Mouse (Mus musculus) midbrain, embryonic 10.5 days (tissue): ENCODE measurements around the gene Samd11. TPM values are rescaled to one million over a fixed set of nuclear protein-coding genes. Genes with fewer than 3 reads are reported as not detected.

ENCODE experiments used
- DNase-seq: peaks from one replicate; pipeline ENCODE4 v3.0.0-alpha.2; 2017; ENCODE audit warnings: low spot score
- H3K27ac ChIP-seq: fragments of 300-500 bp; sonication (generic); replicated peaks from 2 replicates; pipeline ENCODE4 v1.5.1; 2016; ENCODE audit warnings: mild to moderate bottlenecking
- H3K27me3 ChIP-seq: fragments of 300-500 bp; sonication (generic); 2 replicates; pipeline ENCODE4 v1.6.1; 2016; ENCODE audit warnings: low read depth, mild to moderate bottlenecking; ENCODE audit not compliant: poor library complexity, severe bottlenecking
- H3K36me3 ChIP-seq: fragments of 300-500 bp; sonication (generic); 2 replicates; pipeline ENCODE4 v1.6.1; 2016; ENCODE audit warnings: mild to moderate bottlenecking, moderate library complexity
- H3K4me1 ChIP-seq: fragments of 300-500 bp; sonication (generic); 2 replicates; pipeline ENCODE4 v1.6.1; 2016
- H3K4me3 ChIP-seq: fragments of 300-500 bp; sonication (generic); 2 replicates; pipeline ENCODE4 v1.5.1; 2016; ENCODE audit warnings: mild to moderate bottlenecking, moderate library complexity
- H3K9me3 ChIP-seq: fragments of 300-500 bp; sonication (generic); replicated peaks from 2 replicates; pipeline ENCODE4 v1.6.1; 2016; ENCODE audit warnings: mild to moderate bottlenecking
- WGBS: fragments of 180-500 bp; shearing (Covaris S2); methylation state at CpG from one replicate; pipeline ENCODE4 v1.1.7; 2016; 5-methylcytosine and 5-hydroxymethylcytosine counted together
- polyA plus RNA-seq: library from polyadenylated mRNA; unstranded; fragments of >200 nt; fragmentation: Nextera tagmentation; extraction: Ambion mirVana; gene quantifications from 2 replicates; pipeline ENCODE4 v1.2.1, GENCODE M21; 2016

The Samd11 gene
- polyA plus RNA-seq, 1 experiment from 2014 or later = 2.8 TPM

- H3K4me1 ChIP-seq = peaks cover 27% of the 10 kb centered on the region
- H3K27me3 ChIP-seq = no peaks in the 10 kb centered on the region
- H3K36me3 ChIP-seq = peaks cover 67% of the 10 kb centered on the region
- DNase-seq = peak; percentile 67
- no peaks in the 10 kb centered on the region for H3K9me3 ChIP-seq
- WGBS = 5% methylated on average over 17 of the region's 17 CpGs
- peak overlapping the region; percentile 72 for H3K4me3 ChIP-seq
- H3K27ac ChIP-seq = peak overlapping the region; percentile 92
Measured at GRCm38 (mm10) chr4:156234021-156234501, 21.4 kb downstream of the Samd11 start.

DNA sequence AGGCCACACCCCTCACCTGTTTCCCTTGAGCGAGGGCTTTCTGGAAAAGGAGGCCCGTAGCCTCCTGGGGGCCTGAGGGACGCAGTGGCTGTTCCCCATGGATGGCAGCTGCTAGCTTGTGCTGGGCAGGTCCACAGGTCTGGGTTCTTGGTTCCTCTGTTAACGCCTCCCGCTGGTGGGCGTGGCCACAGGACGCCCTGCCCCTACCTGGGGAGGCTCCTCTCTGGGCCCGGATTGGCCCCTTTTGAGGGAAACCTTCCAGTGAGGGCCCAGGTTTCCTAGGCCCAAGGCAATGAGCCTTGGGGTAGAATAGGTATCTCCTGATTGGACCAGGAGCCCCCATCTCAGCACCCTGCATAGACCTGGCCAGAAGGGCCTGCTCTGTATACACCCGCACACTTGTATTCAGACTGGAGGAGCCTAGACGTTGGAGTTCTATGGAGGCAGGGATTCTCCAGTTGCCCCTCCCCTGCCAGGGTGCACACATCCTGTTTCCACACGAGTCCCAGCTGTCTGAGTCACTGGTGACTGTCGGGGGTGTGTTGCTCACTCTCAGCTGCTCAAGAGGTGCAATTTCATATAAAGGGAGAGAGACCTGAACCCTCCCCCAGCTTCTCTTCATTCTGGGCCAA lies 26.9 kb downstream of the Samd11 start:
- peaks cover 18% of the 10 kb centered on the region for H3K4me1 ChIP-seq
- 20% methylated on average over 12 of the region's 12 CpGs for WGBS
- peaks cover 50% of the 10 kb centered on the region for H3K36me3 ChIP-seq
- H3K27ac ChIP-seq = no peak overlapping the region; the same call in 1 of the 2 replicates
- H3K4me3 ChIP-seq = no peak overlapping the region
- H3K27me3 ChIP-seq = no peaks in the 10 kb centered on the region
- H3K9me3 ChIP-seq = no peaks in the 10 kb centered on the region
- no peak for DNase-seq

GRCm38 (mm10) chr4:156227752-156228392 lies 27.6 kb downstream of the Samd11 start:
- Histone ChIP-seq H3K36me3 (peaks cover 47% of the 10 kb centered on the region), H3K4me1 (peaks cover 12% of the 10 kb centered on the region), H3K4me3 (no peak overlapping the region; the same call in 1 of the 2 replicates), H3K27me3 (no peaks in the 10 kb centered on the region), H3K27ac (no peak overlapping the region; the same call in 1 of the 2 replicates), H3K9me3 (no peaks in the 10 kb centered on the region)
- no peak for DNase-seq
- 30% methylated on average over 18 of the region's 18 CpGs for WGBS

DNA sequence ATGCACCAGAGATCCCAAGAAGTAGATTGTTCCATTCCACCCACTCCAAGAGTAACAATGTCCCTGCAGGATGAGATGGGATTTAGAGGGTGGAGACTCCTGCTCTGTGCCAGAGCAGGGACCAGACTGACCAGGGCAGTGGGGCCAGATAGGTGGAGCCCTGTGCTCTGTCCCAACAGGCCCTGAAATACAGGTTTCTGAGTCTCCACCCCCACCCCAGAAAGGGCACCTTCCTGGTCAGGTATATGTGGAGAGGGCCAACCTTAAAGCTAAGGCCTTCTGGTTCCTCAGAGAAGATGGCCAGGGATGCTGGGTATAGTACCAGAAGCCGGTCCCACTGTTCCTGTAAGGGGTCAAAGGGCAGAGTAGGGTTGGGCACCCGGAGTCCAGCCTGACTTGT lies 31.2 kb downstream of the Samd11 start:
- DNase-seq = no peak
- no peaks in the 10 kb centered on the region for H3K9me3 ChIP-seq
- WGBS = 88% methylated on average over 2 of the region's 2 CpGs

DNA sequence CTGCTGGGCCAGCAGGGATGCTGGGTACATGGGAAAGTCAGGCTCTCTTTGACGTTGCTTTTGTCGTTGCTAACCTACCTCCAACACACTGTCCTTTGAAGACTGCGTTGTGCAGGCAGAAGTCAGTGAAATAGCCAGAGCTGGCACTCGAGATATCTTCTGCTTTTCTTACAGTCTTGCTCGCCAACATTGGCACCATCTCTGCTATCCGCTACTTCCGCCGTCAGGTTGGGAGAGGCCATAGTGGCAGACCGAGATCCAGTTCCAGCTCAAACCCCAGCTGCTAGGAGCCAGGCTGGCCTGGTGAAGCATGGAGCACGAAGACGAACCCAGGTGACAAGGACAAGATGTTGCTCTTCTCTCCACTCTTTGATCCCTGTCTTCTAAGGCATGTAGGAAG lies 35.5 kb downstream of the Samd11 start:
- Histone ChIP-seq H3K4me3 (no peak overlapping the region), H3K9me3 (no peaks in the 10 kb centered on the region), H3K36me3 (peaks cover 7% of the 10 kb centered on the region; the same call in 1 of the 2 replicates), H3K4me1 (peaks cover 5% of the 10 kb centered on the region; the same call in 1 of the 2 replicates), H3K27ac (no peak overlapping the region), H3K27me3 (no peaks in the 10 kb centered on the region)
- 89% methylated on average over 11 of the region's 11 CpGs for WGBS
- no peak for DNase-seq

More for the DNA sequence above, 31.2 kb downstream of the Samd11 start:
- Histone ChIP-seq H3K4me3 (no peak overlapping the region), H3K27me3 (no peaks in the 10 kb centered on the region), H3K27ac (no peak overlapping the region), H3K4me1 (peaks cover 12% of the 10 kb centered on the region), H3K36me3 (peaks cover 14% of the 10 kb centered on the region)

GRCm38 (mm10) chr4:156217838-156218237 lies 37.6 kb downstream of the Samd11 start:
- Histone ChIP-seq H3K27me3 (no peaks in the 10 kb centered on the region), H3K36me3 (peaks cover 3% of the 10 kb centered on the region; the same call in 1 of the 2 replicates), H3K27ac (no peak overlapping the region), H3K9me3 (no peaks in the 10 kb centered on the region), H3K4me1 (peaks cover 5% of the 10 kb centered on the region; the same call in 1 of the 2 replicates), H3K4me3 (no peak overlapping the region)
- 87% methylated on average over 16 of the region's 16 CpGs for WGBS
- DNase-seq = no peak

DNA sequence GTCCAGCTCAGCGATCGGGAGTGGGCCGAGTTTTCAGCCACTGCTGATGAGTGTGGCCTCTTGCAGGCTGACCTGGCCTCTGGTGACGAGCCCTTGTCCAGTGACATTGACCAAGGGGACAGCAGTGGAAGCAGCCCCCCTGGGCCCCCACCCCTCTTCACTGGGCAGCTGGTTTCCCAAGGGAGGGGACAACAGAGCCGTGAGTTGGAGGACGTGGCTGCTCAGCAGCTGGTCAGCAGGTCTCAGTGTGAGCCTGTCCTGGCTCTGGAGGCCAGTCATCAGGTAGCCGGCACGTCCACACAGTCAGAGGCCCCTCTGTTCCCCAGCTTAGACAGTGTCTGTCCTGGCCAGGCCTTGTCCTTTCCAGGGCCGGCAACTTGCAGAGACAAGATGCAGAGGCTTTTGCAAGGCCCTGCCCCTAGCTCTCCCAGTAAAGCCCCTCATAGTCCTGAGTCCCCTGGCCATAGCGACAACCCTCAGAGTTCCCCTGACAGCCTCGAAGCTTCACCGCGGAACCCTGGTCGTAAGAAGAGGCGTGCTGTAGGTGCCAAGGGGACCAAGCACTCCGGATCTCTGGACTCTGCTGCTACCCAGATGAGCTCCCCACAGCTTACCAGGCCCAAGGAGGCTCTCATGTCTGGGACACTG lies 38.3 kb downstream of the Samd11 start:
- H3K27ac ChIP-seq = 0 out of 2 replicates have a peak overlapping the region, but pooled peaks have one; percentile 33
- peaks cover 2% of the 10 kb centered on the region; the same call in 1 of the 2 replicates for H3K36me3 ChIP-seq
- H3K4me3 ChIP-seq = no peak overlapping the region
- peaks cover 5% of the 10 kb centered on the region; the same call in 1 of the 2 replicates for H3K4me1 ChIP-seq
- no peaks in the 10 kb centered on the region for H3K27me3 ChIP-seq
- no peaks in the 10 kb centered on the region for H3K9me3 ChIP-seq
- DNase-seq = no peak
- 87% methylated on average over 16 of the region's 16 CpGs for WGBS

- no peak overlapping the region for H3K4me3 ChIP-seq
- H3K36me3 ChIP-seq = no peaks in the 10 kb centered on the region; the same call in 1 of the 2 replicates
- no peak overlapping the region for H3K27ac ChIP-seq
- no peaks in the 10 kb centered on the region for H3K27me3 ChIP-seq
- peaks cover 5% of the 10 kb centered on the region; the same call in 1 of the 2 replicates for H3K4me1 ChIP-seq
- WGBS = 90% methylated on average over 2 of the region's 2 CpGs
- H3K9me3 ChIP-seq = no peaks in the 10 kb centered on the region
- no peak for DNase-seq
Measured at GRCm38 (mm10) chr4:156216196-156216595, 39.3 kb downstream of the Samd11 start.

DNA sequence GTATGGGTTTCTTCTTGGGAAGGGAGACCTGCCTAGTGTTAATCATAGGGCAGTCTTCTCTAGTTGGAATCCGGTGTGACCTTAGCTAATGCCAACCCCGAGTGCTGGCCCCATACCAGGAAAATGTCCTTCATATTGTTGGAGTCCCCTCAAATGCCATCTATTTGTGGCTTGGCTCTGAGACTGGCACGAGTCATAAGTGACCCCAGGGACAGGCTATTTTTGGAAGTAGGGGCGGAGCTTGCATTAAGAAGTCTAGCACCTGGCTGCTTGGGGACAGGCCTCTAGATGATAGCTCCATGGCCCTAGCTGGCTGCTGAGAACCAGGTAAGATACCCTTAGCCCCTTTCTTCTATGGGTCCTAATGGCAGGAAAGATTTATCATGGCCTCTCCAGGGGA lies 39.8 kb downstream of the Samd11 start, which contains the start of gene Perm1:
Gene Perm1 (plus strand): TSS at position 220 of the 400 bp plus-strand sequence.
- peaks cover 5% of the 10 kb centered on the region; the same call in 1 of the 2 replicates for H3K4me1 ChIP-seq
- no peaks in the 10 kb centered on the region; the same call in 1 of the 2 replicates for H3K36me3 ChIP-seq
- no peak within 1 kb of the TSS for H3K4me3 ChIP-seq
- H3K27ac ChIP-seq = no peak within 1 kb of the TSS
- H3K9me3 ChIP-seq = no peaks in the 10 kb centered on the region
- DNase-seq = no peak
- WGBS = 83% methylated on average over 4 of the region's 4 CpGs
- H3K27me3 ChIP-seq = no peaks in the 10 kb centered on the region

DNA sequence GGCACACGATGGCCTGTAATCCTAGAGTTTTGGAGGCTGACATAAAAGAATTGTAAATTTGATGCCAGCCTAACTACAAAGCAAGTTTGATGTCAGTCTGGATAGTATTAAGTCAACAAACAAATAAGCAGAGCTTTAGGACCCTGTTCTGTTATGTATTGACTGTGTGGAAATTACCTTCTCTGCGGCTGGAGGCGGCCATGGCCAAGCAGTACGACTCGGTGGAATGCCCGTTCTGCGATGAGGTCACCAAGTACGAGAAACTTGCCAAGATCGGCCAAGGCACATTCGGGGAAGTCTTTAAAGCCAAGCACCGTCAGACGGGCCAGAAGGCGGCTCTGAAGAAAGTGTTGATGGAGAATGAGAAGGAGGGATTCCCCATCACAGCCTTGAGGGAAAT lies 42.3 kb downstream of the Samd11 start:
- 96% methylated on average over 13 of the region's 13 CpGs for WGBS
- DNase-seq = no peak
- Histone ChIP-seq H3K4me1 (peaks cover 5% of the 10 kb centered on the region; the same call in 1 of the 2 replicates), H3K27me3 (no peaks in the 10 kb centered on the region), H3K27ac (no peak overlapping the region), H3K9me3 (no peaks in the 10 kb centered on the region), H3K36me3 (peaks cover 8% of the 10 kb centered on the region), H3K4me3 (no peak overlapping the region)

DNA sequence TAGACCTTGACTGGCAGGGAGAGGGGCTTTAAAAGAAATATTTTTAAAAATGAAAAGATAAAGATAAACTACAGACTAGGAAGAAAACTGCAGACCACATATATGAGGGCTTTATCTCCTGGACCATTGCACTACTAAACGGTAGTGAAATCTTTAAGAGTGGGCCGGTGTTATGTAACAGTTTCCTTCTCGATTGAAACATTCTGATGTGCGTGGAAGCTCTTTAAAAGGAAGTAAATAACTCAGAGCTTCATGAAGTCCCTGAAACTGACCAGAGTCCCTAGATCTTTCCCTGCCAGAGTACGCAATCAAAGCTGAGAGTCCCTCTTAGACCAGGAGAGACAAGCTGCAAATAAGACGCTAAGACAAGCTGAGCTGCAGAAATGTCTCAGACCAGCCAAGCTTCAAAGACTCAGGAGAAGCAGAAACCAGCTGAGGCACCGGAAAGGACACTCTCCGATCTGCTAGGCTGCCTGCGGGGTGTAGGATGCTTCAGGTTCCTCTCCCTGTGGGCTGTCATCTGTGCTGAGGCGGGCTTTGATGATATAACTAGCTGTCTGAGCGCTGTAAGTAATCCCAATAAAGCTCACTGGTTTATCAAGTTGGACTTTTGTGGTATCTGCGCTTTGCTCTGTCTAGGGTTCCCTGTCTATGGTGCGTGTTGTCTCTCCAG lies 45.4 kb downstream of the Samd11 start:
- H3K36me3 ChIP-seq = peaks cover 29% of the 10 kb centered on the region
- H3K27me3 ChIP-seq = peaks cover 4% of the 10 kb centered on the region
- H3K9me3 ChIP-seq = no peaks in the 10 kb centered on the region
- no peak overlapping the region for H3K4me3 ChIP-seq
- peaks cover 5% of the 10 kb centered on the region for H3K4me1 ChIP-seq
- WGBS = 84% methylated on average over 13 of the region's 13 CpGs
- DNase-seq = no peak
- H3K27ac ChIP-seq = no peak overlapping the region

- Histone ChIP-seq H3K27ac (no peak overlapping the region), H3K36me3 (peaks cover 29% of the 10 kb centered on the region), H3K4me3 (no peak overlapping the region), H3K27me3 (peaks cover 16% of the 10 kb centered on the region), H3K9me3 (no peaks in the 10 kb centered on the region), H3K4me1 (peaks cover 17% of the 10 kb centered on the region)
- 88% methylated on average over 4 of the region's 4 CpGs for WGBS
- no peak for DNase-seq
Measured at GRCm38 (mm10) chr4:156208872-156209271, 46.6 kb downstream of the Samd11 start.
